Mouse (Mus musculus): ENCODE measurements at regions not wholly inside any gene's neighbourhood (a gene's known extent, or its start where the extent isn't known, plus 50 kb on each side); places are given as distances from the start of the nearest gene placed in this dataset.

DNA sequence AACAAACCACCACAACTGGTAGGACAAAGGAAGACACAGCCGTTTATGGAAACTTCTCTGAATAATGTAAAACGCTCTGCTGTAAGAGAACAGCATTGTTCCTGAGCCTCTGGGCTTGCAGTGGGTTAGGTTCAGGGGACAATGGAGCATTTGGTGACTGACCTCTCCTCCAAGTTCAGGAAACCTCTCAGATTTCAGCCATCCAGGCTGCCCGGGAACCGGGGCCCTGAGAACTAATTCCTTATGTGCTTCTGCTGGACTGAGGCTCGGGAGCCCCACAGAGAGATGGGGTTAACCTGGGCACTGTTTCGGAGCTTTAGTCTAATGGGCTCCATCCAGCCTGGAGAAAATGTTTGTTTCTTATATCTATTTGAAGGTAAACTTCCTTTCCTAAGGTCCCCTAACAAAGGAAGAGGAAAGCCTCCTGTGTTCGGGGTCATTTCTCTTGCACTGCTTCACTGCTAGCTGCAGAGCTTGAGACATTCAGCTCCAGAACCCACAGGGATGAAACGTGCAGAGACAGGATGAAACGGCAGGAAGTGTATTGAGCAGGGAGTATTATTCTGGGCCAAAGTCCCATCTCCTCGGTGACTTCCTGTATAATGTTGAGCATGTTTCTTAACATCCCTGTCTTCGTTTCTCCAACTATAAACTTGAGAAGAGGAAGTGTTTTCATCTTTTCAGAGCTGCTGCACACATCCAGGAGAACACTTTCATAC is 220.5 kb downstream of the Plpp3 start:
- no peak for ATAC-seq (ENCODE audit: insufficient number of reproducible peaks, low FRiP score, low TSS enrichment)

GRCm38 (mm10) chr4:105384826-105385225 is 227.7 kb downstream of the Plpp3 start:
- ATAC-seq (ENCODE audit: insufficient number of reproducible peaks, low FRiP score, low TSS enrichment), result no peak

- ATAC-seq (ENCODE audit: insufficient number of reproducible peaks, low FRiP score, low TSS enrichment), result no peak
These were observed 228.3 kb downstream of the Plpp3 start for GRCm38 (mm10) chr4:105385481-105385880.

DNA sequence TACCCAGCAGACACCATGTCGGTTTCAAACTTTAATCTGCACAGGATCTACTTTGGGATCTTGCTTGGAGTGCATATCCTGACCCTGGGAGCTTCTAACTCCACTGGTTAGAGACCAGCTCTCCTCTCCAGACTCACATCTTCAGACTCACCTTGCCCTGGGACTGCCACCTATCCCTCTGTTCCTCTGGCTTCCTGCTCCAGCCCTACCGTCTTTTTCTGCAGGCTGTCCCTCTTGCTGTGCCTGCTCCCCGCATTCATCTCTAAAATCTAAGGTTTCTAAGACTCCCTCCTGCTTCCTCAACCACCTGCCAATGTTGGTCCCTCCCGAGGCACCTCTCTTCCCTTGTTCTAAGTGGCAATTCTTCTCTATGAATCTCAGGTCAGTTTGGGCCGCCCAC is 233.2 kb downstream of the Plpp3 start:
- ATAC-seq (ENCODE audit: insufficient number of reproducible peaks, low FRiP score, low TSS enrichment), result no peak

- no peak for ATAC-seq (ENCODE audit: insufficient number of reproducible peaks, low FRiP score, low TSS enrichment)
These were observed 237.2 kb downstream of the Plpp3 start for GRCm38 (mm10) chr4:105394366-105394765.

DNA sequence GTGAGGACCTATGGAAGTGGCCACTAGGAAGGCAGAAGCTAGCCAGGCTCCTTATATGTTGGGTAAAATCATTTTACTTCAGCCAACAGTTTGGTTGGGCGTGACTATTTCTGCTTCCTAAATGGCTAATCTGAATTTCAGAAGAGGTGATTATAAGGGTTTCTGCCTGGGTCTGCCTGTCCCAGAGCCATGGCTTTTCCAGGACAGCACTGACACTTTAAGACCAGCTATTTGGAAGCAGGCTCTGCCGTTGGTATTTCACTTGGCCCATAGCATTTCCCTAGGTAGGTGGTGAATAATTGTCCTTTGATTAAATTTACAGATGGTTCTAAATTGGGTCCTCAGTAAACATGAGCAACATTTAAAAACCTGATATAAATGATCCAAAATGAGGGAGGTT is 240.3 kb downstream of the Plpp3 start:
- ATAC-seq (ENCODE audit: insufficient number of reproducible peaks, low FRiP score, low TSS enrichment), result no peak

DNA sequence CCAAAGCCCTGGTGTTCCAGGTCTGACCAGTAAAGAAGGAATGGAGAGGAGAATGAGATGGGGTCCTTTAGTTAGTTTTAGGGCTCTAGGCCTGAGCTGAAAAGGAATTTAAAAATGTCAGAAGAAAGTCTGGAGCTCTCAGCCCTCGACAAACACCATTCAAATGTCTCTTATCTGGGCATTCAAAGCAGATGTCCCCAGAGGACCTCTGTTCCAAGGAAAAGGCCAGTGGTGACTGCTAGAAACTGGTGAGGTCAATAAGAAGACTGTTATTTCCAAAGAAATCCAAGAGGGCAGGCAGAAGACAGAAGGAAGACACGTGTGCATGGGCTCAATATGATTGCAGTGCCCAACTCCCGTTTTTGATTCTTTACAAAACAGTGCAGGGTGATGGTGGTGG is 244.9 kb downstream of the Plpp3 start:
- ATAC-seq (ENCODE audit: insufficient number of reproducible peaks, low FRiP score, low TSS enrichment), result no peak

DNA sequence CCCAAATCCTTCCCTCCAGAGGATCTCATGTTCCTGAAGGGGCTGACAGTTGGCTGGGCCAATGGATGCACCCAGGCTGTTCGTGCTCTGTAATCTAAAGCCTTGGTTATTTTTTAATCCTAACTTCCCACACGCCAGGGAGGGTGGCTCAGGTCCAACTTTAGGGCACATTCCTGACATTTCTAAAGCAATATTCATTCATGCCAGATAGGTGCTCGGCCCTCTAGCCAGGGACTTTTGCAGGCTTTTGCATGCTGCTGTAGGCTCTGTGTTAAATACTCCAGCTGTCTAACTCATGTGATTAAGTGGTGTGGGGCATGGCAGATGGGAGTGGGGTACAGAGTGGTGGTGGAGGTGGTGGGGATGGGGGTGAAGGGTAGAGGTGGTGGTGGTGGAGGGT is 246.0 kb downstream of the Plpp3 start:
- no peak for ATAC-seq (ENCODE audit: insufficient number of reproducible peaks, low FRiP score, low TSS enrichment)

- no peak for ATAC-seq (ENCODE audit: insufficient number of reproducible peaks, low FRiP score, low TSS enrichment)
These were observed 246.5 kb downstream of the Plpp3 start for GRCm38 (mm10) chr4:105403686-105404085.

GRCm38 (mm10) chr4:105405728-105406127 is 248.6 kb downstream of the Plpp3 start:
- no peak for ATAC-seq (ENCODE audit: insufficient number of reproducible peaks, low FRiP score, low TSS enrichment)

DNA sequence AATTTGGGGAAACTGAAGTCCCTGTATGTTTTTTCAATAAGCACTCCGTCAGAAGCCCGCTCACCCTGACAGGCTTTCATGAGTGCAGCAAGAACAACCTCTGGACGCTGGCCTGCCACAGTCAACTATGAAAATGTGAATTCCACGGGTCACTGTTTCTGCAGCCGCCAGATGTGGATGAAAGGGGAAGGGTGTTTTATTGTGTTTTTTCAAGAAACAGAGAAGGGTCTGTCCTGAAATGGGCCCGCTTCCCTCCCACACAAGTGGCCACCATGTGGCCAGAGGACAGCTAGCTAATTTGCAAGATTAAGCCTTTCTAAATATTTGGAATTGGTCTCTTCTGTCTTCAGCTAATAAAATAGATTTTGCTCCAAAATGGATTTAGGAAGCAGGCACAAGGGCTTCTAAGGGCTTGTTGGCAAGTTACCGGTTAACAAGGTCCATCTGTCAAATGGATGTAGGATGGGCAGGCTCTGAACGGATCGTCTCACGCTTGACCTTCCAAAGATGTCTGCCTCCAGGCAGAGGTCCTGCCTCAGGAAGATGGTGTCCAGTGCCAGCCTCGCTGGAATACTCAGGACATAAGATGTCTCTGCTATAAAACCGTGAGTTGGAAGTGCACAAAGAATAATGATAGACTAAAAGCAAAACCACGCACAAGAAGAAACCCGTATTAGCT is 249.8 kb downstream of the Plpp3 start:
- no peak for ATAC-seq (ENCODE audit: insufficient number of reproducible peaks, low FRiP score, low TSS enrichment)

- no peak for ATAC-seq (ENCODE audit: insufficient number of reproducible peaks, low FRiP score, low TSS enrichment)
These were observed 251.7 kb downstream of the Plpp3 start for GRCm38 (mm10) chr4:105408896-105409295.

GRCm38 (mm10) chr4:105417166-105417565 is 260.0 kb downstream of the Plpp3 start:
- no peak for ATAC-seq (ENCODE audit: insufficient number of reproducible peaks, low FRiP score, low TSS enrichment)

DNA sequence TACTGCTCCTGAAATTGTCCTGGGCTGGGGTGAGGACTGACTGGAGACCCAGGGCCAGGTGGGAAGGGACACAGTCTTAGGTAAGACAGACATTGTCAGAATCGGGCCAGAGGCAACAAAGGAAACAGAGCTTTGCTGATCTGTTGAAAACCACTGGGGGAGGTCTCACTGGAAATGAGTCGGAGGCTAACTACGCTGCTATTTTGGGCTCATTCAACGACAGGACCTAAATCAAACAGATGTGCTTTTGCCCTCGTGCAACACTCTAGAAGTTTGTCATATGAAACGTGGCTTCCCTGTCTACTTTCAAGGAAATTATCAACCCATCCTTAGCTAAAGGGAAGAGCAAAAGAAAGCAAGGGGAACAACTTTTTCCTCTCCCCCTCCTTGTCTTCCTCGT is 265.3 kb downstream of the Plpp3 start:
- ATAC-seq (ENCODE audit: insufficient number of reproducible peaks, low FRiP score, low TSS enrichment), result no peak

DNA sequence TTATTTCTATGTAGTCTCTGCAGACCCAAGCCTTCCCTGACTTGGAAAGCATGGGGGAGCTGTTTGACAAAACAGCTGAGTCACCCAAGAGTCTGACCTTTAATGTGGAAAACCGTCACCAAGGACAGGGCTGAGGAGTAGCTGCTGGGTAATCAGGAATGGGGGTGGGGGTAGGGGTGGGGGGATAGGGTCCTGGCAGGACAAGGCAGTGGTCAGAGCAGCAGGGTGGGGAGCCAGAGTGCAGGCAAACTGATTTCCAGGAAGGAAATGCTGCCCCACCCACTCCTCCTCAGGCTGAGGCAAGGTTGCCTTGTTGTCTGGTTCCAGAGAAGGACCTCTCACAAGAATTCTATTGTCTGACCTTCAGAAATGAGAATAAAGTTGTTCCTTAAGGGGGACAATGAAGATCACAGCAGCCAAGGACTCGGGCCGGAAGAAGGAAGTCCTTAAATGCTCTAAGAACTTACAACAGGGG is 266.6 kb downstream of the Plpp3 start:
- no peak for ATAC-seq (ENCODE audit: insufficient number of reproducible peaks, low FRiP score, low TSS enrichment)

DNA sequence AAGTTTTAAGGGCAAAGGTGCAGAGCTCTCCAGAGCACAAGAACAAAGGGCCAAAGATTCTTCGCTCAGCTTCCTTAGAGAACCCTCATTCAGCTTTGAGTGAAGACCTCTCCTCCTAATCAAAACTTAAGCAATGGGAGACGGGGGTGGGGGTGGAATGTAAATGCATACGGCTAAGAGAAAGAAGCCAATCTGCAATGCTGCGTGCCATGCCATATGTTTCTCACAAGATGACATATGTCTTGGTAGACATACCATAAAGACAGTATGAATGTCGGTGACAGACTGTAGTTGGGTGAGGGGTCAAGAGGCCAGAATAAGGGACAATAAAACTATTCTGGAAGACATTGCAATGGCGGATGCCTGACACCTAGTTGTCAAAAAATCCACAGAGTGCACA is 267.9 kb downstream of the Plpp3 start:
- no peak for ATAC-seq (ENCODE audit: insufficient number of reproducible peaks, low FRiP score, low TSS enrichment)

DNA sequence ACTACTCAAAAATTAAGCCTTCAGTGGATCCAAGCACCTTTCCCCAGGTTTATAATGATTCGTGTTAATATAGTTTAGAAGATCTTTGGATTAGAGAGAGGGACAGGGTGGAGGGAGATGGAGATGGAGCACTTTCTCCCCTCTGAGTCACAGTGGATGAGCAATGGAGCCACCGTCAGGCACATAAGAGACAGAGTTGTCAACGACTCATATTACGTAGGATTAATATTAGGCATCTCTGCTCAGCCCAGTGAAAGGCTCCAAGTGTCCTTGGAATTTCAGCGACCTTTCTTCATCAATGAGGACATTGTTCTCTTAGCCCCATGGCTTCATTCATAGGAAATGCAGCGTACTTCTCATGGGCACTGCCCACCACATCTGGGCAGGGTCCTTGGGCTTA is 270.4 kb downstream of the Plpp3 start:
- ATAC-seq (ENCODE audit: insufficient number of reproducible peaks, low FRiP score, low TSS enrichment), result no peak

- no peak for ATAC-seq (ENCODE audit: insufficient number of reproducible peaks, low FRiP score, low TSS enrichment)
These were observed 272.4 kb downstream of the Plpp3 start for GRCm38 (mm10) chr4:105429381-105430100.

DNA sequence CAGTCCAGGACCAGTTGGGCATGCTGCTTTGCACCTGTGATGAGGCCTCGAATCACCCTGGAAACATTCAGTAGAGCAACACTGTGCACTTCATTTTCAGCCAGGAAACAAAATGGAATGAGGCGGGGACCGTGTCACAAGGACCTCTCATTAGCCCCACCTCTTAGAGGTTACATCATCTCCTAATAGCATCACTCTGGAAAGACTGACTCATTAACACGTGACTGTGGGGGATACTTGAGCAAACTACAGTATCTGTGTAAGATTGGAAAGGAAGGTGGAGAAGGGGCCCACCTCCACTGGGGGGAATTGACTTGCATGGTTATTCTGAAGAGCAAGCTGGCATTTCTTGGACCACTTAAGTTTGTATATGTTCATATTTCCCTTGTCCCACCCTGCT is 275.3 kb downstream of the Plpp3 start:
- ATAC-seq (ENCODE audit: insufficient number of reproducible peaks, low FRiP score, low TSS enrichment), result no peak

GRCm38 (mm10) chr4:105437141-105437540 is 280.0 kb downstream of the Plpp3 start:
- ATAC-seq (ENCODE audit: insufficient number of reproducible peaks, low FRiP score, low TSS enrichment), result no peak
